Mouse (Mus musculus) adrenal gland, postnatal 10 days (tissue): ENCODE results near the gene Mplkip. TPM values are rescaled to one million over a fixed set of nuclear protein-coding genes. Genes with fewer than 3 reads are reported as not detected.

Experiments used
- DNase-seq: peaks from one replicate; pipeline ENCODE4 v3.0.0; 2021; ENCODE audit warnings: mixed read lengths
- long read RNA-seq, 2 experiments: library from polyadenylated mRNA; stranded (forward); transcript quantifications; one replicate each; pipeline ENCODE4 v2.0.0; 2021
- total RNA-seq, 2 experiments: library from RNA; stranded (reverse); gene quantifications; 2 replicates each; pipeline ENCODE4 v1.2.3; 2021

The Mplkip gene
- total RNA-seq = 10 to 100 TPM; 23.2 to 24.3 TPM
- long read RNA-seq, experiment 1, full-length matches to known transcripts = 42 of 42 reads
- long read RNA-seq, experiment 1, partial matches to known transcripts = 0 of 42 reads
- long read RNA-seq, experiment 1, other reads (novel, unspliced or antisense) = 0 of 42 reads
- long read RNA-seq, experiment 2, full-length matches to known transcripts = 33 of 33 reads
- long read RNA-seq, experiment 2, partial matches to known transcripts = 0 of 33 reads
- long read RNA-seq, experiment 2, other reads (novel, unspliced or antisense) = 0 of 33 reads

- DNase-seq = peak; percentile 100
Observed at GRCm38 (mm10) chr13:17694911-17695699, at the start of gene Mplkip, which contains the start of gene Sugct. TSS of gene Mplkip (plus strand) at chr13:17695192. TSS of gene Sugct (minus strand) at chr13:17695553.

GRCm38 (mm10) chr13:17667380-17667779 is 27.6 kb upstream of the Mplkip start:
- DNase-seq = no peak

- DNase-seq = no peak
Observed at GRCm38 (mm10) chr13:17671122-17671521, 23.9 kb upstream of the Mplkip start.

- no peak for DNase-seq
Observed at GRCm38 (mm10) chr13:17689461-17689860, 5.5 kb upstream of the Mplkip start.

- DNase-seq = peak; percentile 24
Observed at GRCm38 (mm10) chr13:17690686-17691085, 4.3 kb upstream of the Mplkip start.

GRCm38 (mm10) chr13:17691436-17691835 is 3.6 kb upstream of the Mplkip start:
- no peak for DNase-seq

GRCm38 (mm10) chr13:17693816-17694215 is 1.2 kb upstream of the Mplkip start:
- DNase-seq = peak; percentile 8

- DNase-seq = no peak
Observed at GRCm38 (mm10) chr13:17694414-17694813, 578 bp upstream of the Mplkip start.

- DNase-seq = no peak
Observed at GRCm38 (mm10) chr13:17695898-17696580, 1.0 kb downstream of the Mplkip start.

GRCm38 (mm10) chr13:17700090-17700715 is 5.2 kb downstream of the Mplkip start:
- DNase-seq = no peak

GRCm38 (mm10) chr13:17701322-17701721 is 6.3 kb downstream of the Mplkip start:
- no peak for DNase-seq

GRCm38 (mm10) chr13:17702311-17702710 is 7.3 kb downstream of the Mplkip start:
- no peak for DNase-seq

GRCm38 (mm10) chr13:17705188-17705826 is 10.3 kb downstream of the Mplkip start:
- DNase-seq = no peak

- no peak for DNase-seq
Observed at GRCm38 (mm10) chr13:17708784-17709311, 13.9 kb downstream of the Mplkip start.

- no peak for DNase-seq
Observed at GRCm38 (mm10) chr13:17717357-17717756, 22.4 kb downstream of the Mplkip start.

GRCm38 (mm10) chr13:17727922-17728321 is 32.9 kb downstream of the Mplkip start:
- no peak for DNase-seq

GRCm38 (mm10) chr13:17728798-17729197 is 33.8 kb downstream of the Mplkip start:
- no peak for DNase-seq
